Mouse (Mus musculus) small intestine, adult 10 weeks (tissue): ENCODE measurements around the gene Rsad2. TPM values are rescaled to one million over a fixed set of nuclear protein-coding genes. Genes with fewer than 3 reads are reported as not detected.

Experiments used
- polyA plus RNA-seq: library from polyadenylated mRNA; stranded (reverse); fragments of 350-450 nt; fragmentation: Illumina TruSeq; extraction: RNeasy Lipid Tissue Mini Kit (QIAGEN cat#74804); gene quantifications from one replicate; pipeline ENCODE4 v1.2.3, GENCODE M21; 2014; ENCODE audit warnings: low replicate concordance

Gene Rsad2
- polyA plus RNA-seq = 13.2 TPM

GRCm38 (mm10) chr12:26456028-26456698, at the start of gene Rsad2:
Rsad2 (minus strand) TSS chr12:26456452.

DNA sequence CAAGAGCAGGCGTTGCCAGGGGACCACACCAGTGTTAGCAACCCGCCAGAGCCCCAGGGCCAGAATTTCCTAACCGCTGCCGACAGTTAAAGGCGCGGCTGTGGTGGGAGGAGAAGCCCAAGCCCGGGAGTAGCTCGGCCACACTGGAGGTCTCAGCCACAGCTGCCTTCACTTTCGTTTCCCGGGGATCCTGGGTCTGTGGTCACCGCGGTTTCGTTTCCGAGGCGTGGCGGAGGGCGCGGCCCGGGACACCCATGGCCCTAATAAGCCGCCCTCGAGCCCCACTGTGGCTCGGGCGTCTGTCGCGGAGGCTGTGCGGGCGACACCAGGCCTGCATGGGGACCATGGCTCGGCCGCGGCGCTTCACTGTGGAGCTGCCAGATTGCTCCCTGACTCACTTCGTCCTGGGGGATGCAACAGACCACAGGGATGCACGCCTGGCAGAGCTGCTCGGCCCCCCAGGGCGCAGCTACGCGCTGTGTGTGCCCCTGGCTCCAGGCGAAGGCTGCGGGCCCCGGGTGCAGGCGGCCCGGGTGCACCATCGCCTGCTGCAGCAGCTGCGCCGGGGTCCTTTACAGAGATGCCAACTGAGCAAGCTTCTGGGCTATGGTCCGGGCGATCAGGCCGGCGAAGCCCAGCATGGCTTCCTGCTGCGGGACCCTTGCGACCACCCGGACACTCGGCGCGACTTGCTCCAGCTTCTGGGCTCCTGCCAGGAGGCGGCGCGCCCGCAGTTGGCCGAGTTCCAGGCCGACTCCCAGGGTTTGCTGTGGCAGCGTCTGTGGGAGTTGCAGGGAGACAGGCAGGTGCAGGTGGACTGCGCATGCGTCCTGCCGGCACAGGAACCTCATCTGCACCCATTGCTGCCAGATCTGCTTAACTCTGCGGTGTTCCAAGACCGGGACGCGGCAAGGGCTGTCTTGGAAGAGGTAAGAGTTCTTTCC, 13.1 kb upstream of the Rsad2 start, which contains the start of gene Cmpk2:
Gene Cmpk2, plus strand, starts transcription at position 107 of the 944 bp plus-strand sequence.

DNA sequence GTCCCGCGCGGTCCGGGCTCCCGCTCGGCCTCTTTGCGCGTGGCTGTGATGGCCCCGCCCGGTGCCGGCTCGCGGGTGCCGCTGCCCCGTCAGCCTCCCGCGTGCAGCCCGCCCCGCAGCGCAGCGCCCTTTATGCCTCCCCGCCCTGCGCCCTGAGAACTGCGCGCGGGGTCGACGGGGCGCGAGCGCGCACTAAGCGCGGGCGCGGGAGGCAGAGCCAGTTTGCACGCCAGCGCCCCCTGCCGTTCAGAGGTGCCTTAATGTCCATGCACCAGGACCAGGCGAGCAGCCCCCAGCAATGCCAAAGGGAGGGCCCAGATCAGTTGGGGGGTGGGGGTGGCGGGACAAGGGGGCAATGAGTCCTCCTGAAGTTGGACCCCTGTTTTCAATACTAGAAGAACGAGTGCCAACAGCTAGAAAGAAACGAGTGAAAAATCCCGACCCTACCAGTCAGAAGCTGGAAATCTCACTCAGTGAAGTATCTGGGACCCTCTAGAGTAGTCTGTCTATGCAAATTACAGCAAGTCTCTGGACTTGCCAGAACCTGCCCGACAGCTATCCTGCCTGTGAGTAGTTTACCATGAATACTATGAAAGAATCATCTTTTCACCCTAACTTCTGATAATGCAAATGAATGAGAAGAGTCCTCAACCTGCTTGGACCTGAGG, 41.0 kb downstream of the Rsad2 start, which contains the start of gene Rnf144a:
Gene Rnf144a, minus strand, starts transcription at position 151 of the 668 bp plus-strand sequence.

Other genes starting within 250 kb of the Rsad2 start
- gene Rnf144a, start 41.2 kb downstream of the Rsad2 start, polyA plus RNA-seq = 12.7 TPM
- gene Cmpk2, start 12.8 kb upstream of the Rsad2 start, polyA plus RNA-seq = 44.4 TPM